Mouse (Mus musculus): ENCODE data around the gene Hcrtr1. TPM values are rescaled to one million over a fixed set of nuclear protein-coding genes. Genes with fewer than 3 reads are reported as not detected.

Gene Hcrtr1
- polyA plus RNA-seq, 1 experiment from 2014 or later = 0.42 TPM

DNA sequence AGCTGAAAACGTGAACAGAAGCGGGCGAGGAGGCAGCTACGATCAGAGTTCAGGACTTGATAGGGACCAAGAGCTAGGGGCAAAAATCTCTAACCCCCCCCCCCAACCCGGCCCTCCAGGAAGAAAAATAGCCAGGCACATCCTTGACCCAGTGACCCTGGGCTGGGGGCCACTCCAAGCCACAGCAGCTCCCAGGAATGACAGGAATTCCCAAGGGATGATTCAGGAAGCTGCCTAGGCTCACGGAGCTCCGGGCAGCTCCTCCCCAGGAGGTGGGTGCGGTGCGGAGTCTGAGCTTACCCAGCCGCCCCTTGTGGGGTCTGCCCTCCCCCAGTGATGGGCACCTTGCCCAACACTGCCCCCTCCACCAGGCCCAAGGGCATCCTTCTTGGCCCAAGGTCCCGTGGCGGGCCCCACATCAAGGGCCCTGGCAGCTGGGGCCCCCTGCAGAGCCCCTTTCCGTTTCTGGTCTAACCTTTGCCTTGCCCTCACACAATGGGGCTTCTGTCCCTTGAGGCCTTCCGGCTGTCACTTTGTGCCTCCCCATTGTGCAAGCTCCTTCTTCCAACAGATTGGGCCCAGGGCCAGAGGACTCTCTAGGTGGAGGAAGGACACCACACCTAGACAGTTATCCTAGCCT, 36.0 kb upstream of the Hcrtr1 start, which contains the start of gene Tinagl1:
Tinagl1 (minus strand) TSS at position 51 of the 640 bp plus-strand sequence.
- peak within 1 kb of the TSS; percentile 70 for H3K4me2 ChIP-seq
- peaks cover 42% of the 10 kb centered on the region for H3K4me1 ChIP-seq
- H3K27me3 ChIP-seq (replicated peaks) = peaks cover 5% of the 10 kb centered on the region; the same call in 1 of the 2 replicates
- 7% methylated on average over 14 of the region's 14 CpGs for WGBS
- peak within 1 kb of the TSS; percentile 19 for H3K9ac ChIP-seq
- no peaks in the 10 kb centered on the region for H3K9me3 ChIP-seq
- ATAC-seq (ENCODE audit: insufficient read depth, low FRiP score, low read depth) = no peak
- H3K4me3 ChIP-seq (replicated peaks) = peak within 1 kb of the TSS; percentile 39
- peak within 1 kb of the TSS; percentile 80 for H3K27ac ChIP-seq
- H3K36me3 ChIP-seq = no peaks in the 10 kb centered on the region

DNA sequence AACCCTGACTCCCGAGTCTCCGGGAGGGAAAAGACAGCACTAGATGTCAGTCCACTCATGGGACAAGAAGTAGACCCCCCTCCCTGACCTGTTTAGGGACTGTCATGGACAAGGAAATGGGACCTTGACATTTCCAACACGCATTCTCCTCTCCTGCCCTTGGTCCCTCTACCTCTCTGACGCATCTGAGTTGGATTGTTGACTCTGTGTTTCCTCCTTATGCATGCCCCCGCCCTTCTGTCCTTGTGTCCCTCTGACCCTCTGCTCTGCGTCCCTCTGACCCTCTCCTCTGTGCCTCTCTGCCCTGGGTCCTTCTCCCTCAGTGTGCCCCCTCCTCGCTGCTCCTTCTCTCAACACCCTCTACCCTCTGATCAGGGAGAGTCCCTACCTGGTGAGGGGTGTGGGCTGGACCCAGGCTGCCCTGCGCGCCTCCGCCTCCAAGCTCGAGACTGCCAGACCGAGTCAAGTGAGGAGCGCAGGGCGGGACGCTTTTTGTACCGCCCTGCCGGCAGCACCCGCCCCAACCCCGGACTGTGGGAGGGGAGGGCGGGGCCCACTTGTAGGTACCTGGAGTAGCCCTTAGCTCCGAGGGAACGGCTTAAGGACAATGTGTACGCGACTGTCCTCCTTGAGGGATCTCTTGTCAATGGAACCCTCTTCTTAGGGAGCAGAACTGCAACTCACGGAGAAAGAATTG, 35.3 kb upstream of the Hcrtr1 start:
- peak; percentile 84 for ATAC-seq (ENCODE audit: insufficient read depth, low FRiP score, low read depth)
- 3% methylated on average over 25 of the region's 25 CpGs for WGBS
- Histone ChIP-seq H3K4me2 (peak overlapping the region; percentile 70), H3K36me3 (no peaks in the 10 kb centered on the region), H3K27ac (peak overlapping the region; percentile 80), H3K27me3 (replicated peaks) (peaks cover 5% of the 10 kb centered on the region; the same call in 1 of the 2 replicates), H3K9me3 (no peaks in the 10 kb centered on the region), H3K4me1 (peaks cover 46% of the 10 kb centered on the region), H3K4me3 (replicated peaks) (peak overlapping the region; percentile 39), H3K9ac (peak overlapping the region; percentile 19)

DNA sequence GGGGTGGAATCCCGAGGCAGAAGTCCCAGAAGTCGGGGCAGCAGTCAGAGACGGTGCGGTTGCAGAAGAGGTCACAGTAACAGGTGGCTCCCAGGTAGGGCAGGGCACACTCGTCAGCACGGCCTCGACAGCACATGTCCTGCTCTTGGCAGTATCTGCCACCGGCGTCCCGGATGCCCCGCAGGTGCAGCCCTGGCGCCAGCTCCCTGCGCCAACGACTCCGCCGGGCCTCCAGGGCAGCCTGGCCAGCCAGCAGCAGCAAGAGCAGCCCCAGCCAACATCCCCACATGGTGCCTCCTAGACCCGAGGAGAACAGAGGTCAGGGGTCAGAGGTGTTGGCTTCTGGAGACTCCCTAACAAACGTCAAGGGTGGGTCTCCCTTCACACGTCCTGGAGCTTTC, 34.8 kb upstream of the Hcrtr1 start:
- H3K9ac ChIP-seq = peak overlapping the region; percentile 19
- peak overlapping the region; percentile 80 for H3K27ac ChIP-seq
- no peaks in the 10 kb centered on the region for H3K36me3 ChIP-seq
- H3K27me3 ChIP-seq (replicated peaks) = peaks cover 5% of the 10 kb centered on the region; the same call in 1 of the 2 replicates
- H3K9me3 ChIP-seq = no peaks in the 10 kb centered on the region
- peak overlapping the region; percentile 39 for H3K4me3 ChIP-seq (replicated peaks)
- no peak for ATAC-seq (ENCODE audit: insufficient read depth, low FRiP score, low read depth)
- peaks cover 51% of the 10 kb centered on the region for H3K4me1 ChIP-seq
- peak overlapping the region; percentile 70 for H3K4me2 ChIP-seq
- 43% methylated on average over 19 of the region's 19 CpGs for WGBS

DNA sequence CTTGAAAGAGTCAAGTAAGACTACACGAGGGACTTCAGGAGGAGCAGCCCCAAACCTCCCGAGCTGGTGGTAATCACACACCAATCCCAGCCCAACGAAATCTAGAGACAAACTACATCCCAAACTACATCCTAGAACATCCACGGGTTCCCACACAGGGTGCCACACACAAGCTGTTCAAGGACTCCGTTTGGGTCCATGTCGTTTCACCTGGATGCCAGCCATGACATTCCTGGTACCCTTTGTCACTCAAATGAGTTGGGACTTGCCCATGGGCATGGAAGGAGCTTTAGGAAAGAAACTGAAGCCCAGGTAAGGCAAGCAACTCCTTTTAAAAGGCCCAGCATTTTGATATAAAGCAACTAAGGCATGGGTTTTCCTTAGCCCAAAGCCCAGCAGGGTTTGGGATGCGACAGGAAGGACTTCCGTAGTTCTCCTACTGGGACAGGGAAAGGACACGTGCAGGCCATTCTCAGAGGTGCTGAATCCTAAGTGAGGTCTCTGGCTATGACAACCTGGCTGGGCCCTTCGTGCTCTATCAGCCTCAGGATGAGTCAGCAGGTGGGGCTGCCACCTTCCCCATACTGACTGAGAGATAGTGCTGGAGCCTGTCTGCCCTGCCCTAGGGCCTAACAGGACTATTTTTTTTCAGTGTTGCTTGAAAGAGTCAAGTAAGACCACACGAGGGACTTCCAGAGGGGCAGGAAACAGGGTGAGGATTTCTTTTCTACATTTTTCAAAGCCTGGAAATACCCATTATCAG, 34.1 kb upstream of the Hcrtr1 start:
- Histone ChIP-seq H3K4me3 (replicated peaks) (peak overlapping the region; percentile 39), H3K36me3 (no peaks in the 10 kb centered on the region), H3K4me2 (peak overlapping the region; percentile 70), H3K9me3 (no peaks in the 10 kb centered on the region), H3K9ac (no peak overlapping the region), H3K27ac (peak overlapping the region; percentile 80), H3K4me1 (peaks cover 58% of the 10 kb centered on the region), H3K27me3 (replicated peaks) (peaks cover 5% of the 10 kb centered on the region; the same call in 1 of the 2 replicates)
- 65% methylated on average over 11 of the region's 11 CpGs for WGBS
- ATAC-seq (ENCODE audit: insufficient read depth, low FRiP score, low read depth) = peak; percentile 33; the same call in 1 of the 2 replicates

DNA sequence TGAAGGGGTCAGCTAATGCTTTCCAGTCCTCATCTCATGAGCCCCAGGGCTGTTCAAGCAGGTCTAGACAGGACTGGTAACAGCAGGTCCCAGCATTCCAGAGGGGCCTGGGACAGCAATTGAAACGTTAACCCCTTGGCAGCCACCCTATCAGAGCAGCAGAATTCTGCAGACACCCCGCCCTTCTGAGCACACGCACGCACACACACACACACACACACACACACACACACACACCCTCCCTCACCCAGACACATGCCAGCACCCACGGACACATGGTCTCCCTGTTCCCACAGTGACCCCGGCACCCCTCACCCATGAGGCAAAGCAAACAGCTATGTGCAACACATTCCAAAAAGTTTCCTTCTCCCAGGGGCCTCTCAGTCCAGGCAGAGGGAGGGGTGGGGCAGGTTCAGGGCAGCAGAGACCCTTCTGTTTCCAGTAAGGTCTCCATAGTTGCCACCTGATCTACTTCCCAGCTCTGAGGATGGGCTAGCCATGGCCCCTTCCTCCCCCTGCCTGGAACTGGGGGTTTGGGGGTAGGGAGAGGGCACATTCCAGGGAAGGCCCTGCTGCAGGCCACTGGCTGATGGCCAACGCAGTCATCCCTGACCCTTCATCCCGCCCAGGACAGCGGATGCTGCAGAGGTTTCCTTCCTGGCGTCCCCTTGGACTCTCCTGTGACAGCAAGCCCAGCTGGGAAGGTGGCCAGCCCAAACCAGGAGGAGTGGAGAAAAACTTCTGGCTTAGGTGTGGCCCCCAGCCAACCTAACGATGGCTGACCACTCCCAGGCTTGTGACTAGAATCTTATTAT, 33.0 kb upstream of the Hcrtr1 start:
- no peaks in the 10 kb centered on the region for H3K36me3 ChIP-seq
- no peak overlapping the region for H3K9ac ChIP-seq
- ATAC-seq (ENCODE audit: insufficient read depth, low FRiP score, low read depth) = no peak
- H3K4me1 ChIP-seq = peaks cover 67% of the 10 kb centered on the region
- 0 out of 2 replicates have a peak overlapping the region, but pooled peaks have one; percentile 3 for H3K4me3 ChIP-seq (replicated peaks)
- peak overlapping the region; percentile 70 for H3K4me2 ChIP-seq
- H3K9me3 ChIP-seq = no peaks in the 10 kb centered on the region
- WGBS = 31% methylated on average over 11 of the region's 11 CpGs
- peak overlapping the region; percentile 44; the same call in 1 of the 2 replicates for H3K27ac ChIP-seq
- peaks cover 5% of the 10 kb centered on the region; the same call in 1 of the 2 replicates for H3K27me3 ChIP-seq (replicated peaks)

DNA sequence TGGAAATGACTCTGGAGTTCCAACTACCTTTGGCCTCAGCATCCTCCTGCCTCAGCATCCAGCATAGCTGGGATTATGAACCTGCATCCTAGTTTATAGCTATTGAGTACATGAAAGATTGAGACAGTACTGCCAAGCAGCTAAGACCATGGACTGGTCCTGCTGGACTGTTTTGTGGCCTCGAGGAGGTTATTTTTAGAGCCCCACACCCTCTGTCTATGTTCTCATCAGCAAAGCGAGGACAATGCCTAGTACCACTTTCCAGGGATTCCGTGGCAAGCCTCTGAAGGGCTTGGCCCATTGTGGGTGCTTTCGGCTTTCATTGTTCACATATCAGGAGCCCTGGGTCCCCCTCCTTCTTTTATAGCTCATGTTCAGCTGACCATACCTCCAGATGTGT, 31.2 kb upstream of the Hcrtr1 start:
- H3K4me1 ChIP-seq = peaks cover 65% of the 10 kb centered on the region
- H3K27ac ChIP-seq = no peak overlapping the region
- WGBS = 82% methylated on average over 4 of the region's 4 CpGs
- no peak overlapping the region for H3K4me2 ChIP-seq
- peaks cover 5% of the 10 kb centered on the region; the same call in 1 of the 2 replicates for H3K27me3 ChIP-seq (replicated peaks)
- no peaks in the 10 kb centered on the region for H3K36me3 ChIP-seq
- no peak for ATAC-seq (ENCODE audit: insufficient read depth, low FRiP score, low read depth)
- no peak overlapping the region for H3K4me3 ChIP-seq (replicated peaks)
- H3K9me3 ChIP-seq = no peaks in the 10 kb centered on the region
- H3K9ac ChIP-seq = no peak overlapping the region

DNA sequence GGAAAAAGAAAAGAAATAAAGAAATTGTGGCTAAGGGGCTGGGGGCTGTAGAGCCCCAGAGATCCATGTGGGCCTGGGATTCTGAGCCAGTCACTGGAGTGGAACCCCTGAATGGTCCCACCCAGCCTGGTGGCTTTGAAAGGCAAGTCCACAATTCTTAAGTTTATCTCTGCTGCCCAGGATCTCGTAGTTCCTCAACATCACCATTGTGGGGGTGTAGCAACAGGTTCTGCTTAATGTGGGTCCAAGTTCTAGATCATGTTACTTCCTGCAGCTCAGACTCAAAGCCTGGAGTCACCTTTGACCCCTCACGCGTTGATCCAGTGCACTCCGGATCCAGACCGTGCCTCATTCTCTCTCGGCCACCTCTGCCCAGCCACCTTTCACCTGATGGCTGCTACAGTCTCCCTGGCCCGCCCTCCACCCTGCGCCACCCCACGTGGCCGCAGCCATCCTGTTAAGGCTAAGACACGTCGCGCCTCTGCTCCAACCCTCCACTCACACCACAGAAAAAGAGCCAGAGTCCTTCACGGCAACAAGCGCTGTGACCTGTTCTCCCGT, 30.3 kb upstream of the Hcrtr1 start:
- Histone ChIP-seq H3K27ac (peak overlapping the region; percentile 86; the same call in 1 of the 2 replicates), H3K9me3 (no peaks in the 10 kb centered on the region), H3K4me2 (no peak overlapping the region), H3K4me3 (replicated peaks) (no peak overlapping the region), H3K36me3 (no peaks in the 10 kb centered on the region), H3K27me3 (replicated peaks) (0 out of 2 replicates have a peak, but pooled peaks cover 5% of the 10 kb centered on the region), H3K4me1 (peaks cover 56% of the 10 kb centered on the region), H3K9ac (no peak overlapping the region)
- no peak for ATAC-seq (ENCODE audit: insufficient read depth, low FRiP score, low read depth)
- 78% methylated on average over 16 of the region's 16 CpGs for WGBS

DNA sequence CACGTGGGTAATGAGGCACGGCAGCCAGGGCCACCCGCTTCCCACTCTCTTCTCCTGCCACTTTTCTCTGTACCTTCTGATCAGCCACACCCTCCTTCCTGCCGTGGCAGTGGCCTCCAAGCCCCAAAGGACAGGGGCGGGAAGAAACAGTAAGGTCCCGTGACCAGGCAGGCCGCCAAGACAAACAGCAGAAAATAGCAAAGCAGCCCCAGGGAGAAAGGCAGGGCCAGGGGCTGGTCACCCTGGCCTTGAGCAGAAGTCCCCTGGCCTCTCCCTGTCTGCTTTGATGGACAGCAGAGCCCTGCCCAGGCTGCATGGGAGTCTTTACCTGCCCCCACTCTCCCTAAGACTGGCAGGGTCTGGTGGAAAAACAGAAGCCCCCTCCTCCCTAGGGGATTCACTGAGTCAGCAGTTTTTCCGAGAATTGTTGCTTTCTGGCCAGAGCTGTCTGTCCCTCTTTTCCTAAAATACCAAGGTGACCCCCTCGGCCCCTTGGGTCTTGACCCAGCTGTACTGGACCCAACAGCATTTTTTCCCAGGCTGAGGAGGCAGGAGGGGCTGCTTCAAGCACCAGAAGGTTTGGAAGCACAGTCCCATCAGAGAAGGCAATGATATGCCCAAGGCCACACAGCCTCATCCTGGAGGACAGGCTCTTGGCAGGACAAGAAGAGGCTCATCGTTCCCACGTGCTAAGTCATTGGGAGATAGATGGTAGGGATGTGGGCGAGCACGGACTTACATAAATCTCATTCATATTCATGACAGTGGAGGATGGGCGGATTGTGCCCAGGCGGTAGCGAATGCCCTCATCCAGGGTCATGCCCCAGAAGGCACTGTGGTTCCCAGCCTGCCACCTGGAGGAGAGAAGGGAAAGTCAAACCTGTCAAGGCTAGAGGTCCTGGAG, 29.4 kb upstream of the Hcrtr1 start:
- H3K4me2 ChIP-seq = peak overlapping the region; percentile 41
- peaks cover 58% of the 10 kb centered on the region for H3K4me1 ChIP-seq
- peak; percentile 74 for ATAC-seq (ENCODE audit: insufficient read depth, low FRiP score, low read depth)
- no peaks in the 10 kb centered on the region for H3K27me3 ChIP-seq (replicated peaks)
- H3K9ac ChIP-seq = no peak overlapping the region
- 38% methylated on average over 16 of the region's 16 CpGs for WGBS
- 0 out of 2 replicates have a peak overlapping the region, but pooled peaks have one; percentile 3 for H3K4me3 ChIP-seq (replicated peaks)
- H3K36me3 ChIP-seq = no peaks in the 10 kb centered on the region
- H3K27ac ChIP-seq = peak overlapping the region; percentile 86
- H3K9me3 ChIP-seq = no peaks in the 10 kb centered on the region

DNA sequence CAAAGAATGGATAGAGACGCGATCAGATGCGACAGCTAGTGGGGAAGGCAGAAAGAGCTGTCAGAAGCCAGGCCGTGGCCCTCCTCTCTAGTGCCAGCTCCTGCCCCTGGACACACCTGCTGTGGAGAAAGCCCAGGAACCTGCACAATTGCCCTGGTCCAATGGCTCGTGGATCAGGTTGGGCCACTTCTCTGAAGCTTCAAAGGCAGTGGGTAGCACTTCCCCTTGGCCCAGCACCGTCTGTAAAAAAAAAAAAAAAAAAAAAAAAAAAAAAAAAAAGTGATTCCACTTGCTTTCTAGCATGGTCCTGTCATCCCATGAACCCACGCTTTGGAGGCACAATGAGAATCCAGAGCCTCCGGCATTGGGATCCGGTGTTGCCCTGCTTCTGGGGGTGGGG, 28.7 kb upstream of the Hcrtr1 start:
- H3K36me3 ChIP-seq = no peaks in the 10 kb centered on the region
- H3K27me3 ChIP-seq (replicated peaks) = no peaks in the 10 kb centered on the region
- 33% methylated on average over 9 of the region's 9 CpGs for WGBS
- H3K27ac ChIP-seq = peak overlapping the region; percentile 86
- 0 out of 2 replicates have a peak overlapping the region, but pooled peaks have one; percentile 3 for H3K4me3 ChIP-seq (replicated peaks)
- no peaks in the 10 kb centered on the region for H3K9me3 ChIP-seq
- peaks cover 60% of the 10 kb centered on the region for H3K4me1 ChIP-seq
- H3K4me2 ChIP-seq = peak overlapping the region; percentile 41
- no peak for ATAC-seq (ENCODE audit: insufficient read depth, low FRiP score, low read depth)
- no peak overlapping the region for H3K9ac ChIP-seq

DNA sequence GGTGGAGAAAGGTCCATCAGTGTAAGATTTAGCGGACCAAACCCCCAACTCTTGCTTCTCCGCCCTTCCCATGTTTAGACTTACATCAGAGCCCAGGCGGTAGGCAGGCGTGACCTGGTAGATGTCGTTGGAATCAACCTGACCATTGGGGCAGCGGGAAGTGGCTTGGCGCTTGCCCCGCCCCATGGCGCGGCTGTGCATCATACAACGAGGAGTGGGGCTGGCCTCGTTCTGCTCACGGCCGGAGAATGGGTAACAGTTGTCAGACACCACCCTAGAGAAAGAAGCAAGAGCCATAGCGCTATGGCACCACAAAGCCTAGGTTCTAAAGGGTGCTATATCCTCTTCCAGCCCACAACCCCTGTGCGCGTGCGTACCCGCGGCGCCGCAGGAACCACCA, 28.2 kb upstream of the Hcrtr1 start:
- peak overlapping the region; percentile 34 for H3K4me2 ChIP-seq
- H3K9ac ChIP-seq = no peak overlapping the region
- H3K36me3 ChIP-seq = no peaks in the 10 kb centered on the region
- 55% methylated on average over 22 of the region's 22 CpGs for WGBS
- no peaks in the 10 kb centered on the region for H3K9me3 ChIP-seq
- H3K27me3 ChIP-seq (replicated peaks) = no peaks in the 10 kb centered on the region
- ATAC-seq (ENCODE audit: insufficient read depth, low FRiP score, low read depth) = no peak
- peaks cover 59% of the 10 kb centered on the region for H3K4me1 ChIP-seq
- H3K4me3 ChIP-seq (replicated peaks) = no peak overlapping the region
- H3K27ac ChIP-seq = peak overlapping the region; percentile 86
